Mouse (Mus musculus) ES-E14 (cell line): ENCODE measurements around the gene Vstm2b. TPM values are rescaled to one million over a fixed set of nuclear protein-coding genes. Genes with fewer than 3 reads are reported as not detected.

ENCODE experiments used
- DNase-seq: peaks from one replicate; pipeline ENCODE4 v3.0.0-alpha.2; 2013; ENCODE audit warnings: low read depth, low spot score
- H3K27ac ChIP-seq: 2 replicates; pipeline ENCODE4 v1.5.1; 2012; ENCODE audit warnings: low read depth, mild to moderate bottlenecking, low read length, moderate library complexity, mixed read lengths; ENCODE audit not compliant: poor library complexity, insufficient read depth, severe bottlenecking
- H3K36me3 ChIP-seq: 2 replicates; pipeline ENCODE4 v1.6.1; 2012; ENCODE audit warnings: mild to moderate bottlenecking, low read length, moderate library complexity, mixed read lengths; ENCODE audit not compliant: control insufficient read depth, poor library complexity, insufficient read depth, severe bottlenecking
- H3K4me1 ChIP-seq, 2 experiments: fragments of 150-350 bp in 1 of 2; sonication (generic) in 1 of 2; 2 replicates each; pipeline ENCODE4 v1.6.1; 2012; ENCODE audit warnings: low read length in 2 of 2, mild to moderate bottlenecking in 1 of 2, mixed read lengths in 1 of 2; ENCODE audit not compliant: control insufficient read depth in 2 of 2, insufficient read depth in 2 of 2, poor library complexity in 1 of 2
- H3K4me3 ChIP-seq, 2 experiments: fragments of 150-350 bp in 1 of 2; sonication (generic) in 1 of 2; 2 replicates each; pipeline ENCODE4 v1.5.1; 2012; ENCODE audit warnings: low read length in 2 of 2, low read depth in 1 of 2, mild to moderate bottlenecking in 1 of 2, mixed read lengths in 1 of 2; ENCODE audit not compliant: insufficient read depth in 1 of 2, poor library complexity in 1 of 2, severe bottlenecking in 1 of 2
- H3K9ac ChIP-seq: 2 replicates; pipeline ENCODE4 v1.6.1; 2012; ENCODE audit warnings: low read depth, mild to moderate bottlenecking, low read length, mixed read lengths; ENCODE audit not compliant: poor library complexity, insufficient read depth, severe bottlenecking
- H3K9me3 ChIP-seq: fragments of 150-350 bp; sonication (generic); 2 replicates; pipeline ENCODE4 v1.6.1; 2012; ENCODE audit warnings: low read depth, mild to moderate bottlenecking, low read length; ENCODE audit not compliant: control insufficient read depth, insufficient read depth
- CHD2 ChIP-seq: IDR thresholded peaks from 2 replicates; pipeline ENCODE4 v1.6.1; 2014; ENCODE audit warnings: mild to moderate bottlenecking, low read depth, low read length, inconsistent platforms
- HCFC1 ChIP-seq: IDR thresholded peaks from 2 replicates; pipeline ENCODE4 v1.6.1; 2012; ENCODE audit warnings: low read length, inconsistent platforms, borderline replicate concordance; ENCODE audit not compliant: insufficient read depth
- MAFK ChIP-seq: IDR thresholded peaks from 2 replicates; pipeline ENCODE4 v1.6.1; 2014; ENCODE audit warnings: mild to moderate bottlenecking, low read depth, low read length, inconsistent platforms; ENCODE audit not compliant: insufficient read depth
- ZC3H11A ChIP-seq: IDR thresholded peaks from 2 replicates; pipeline ENCODE4 v1.6.1; 2012; ENCODE audit warnings: low read depth, mild to moderate bottlenecking, inconsistent platforms, low read length, borderline replicate concordance
- ZNF384 ChIP-seq: IDR thresholded peaks from 2 replicates; pipeline ENCODE4 v1.6.1; 2012; ENCODE audit warnings: low read depth, low read length, inconsistent platforms
- in situ Hi-C, 2 experiments: fragments of 600-800 bp; cut with MboI; formaldehyde crosslinking; loops; one replicate each; pipeline ENCODE4 v1.15.1; 2025; ENCODE audit warnings: low sequenced_read_pairs in 2 of 2, inconsistent platforms in 1 of 2; ENCODE audit not compliant: unreplicated experiment in 2 of 2
- total RNA-seq: library from RNA; depleted of rRNA; stranded (reverse); fragments of 300-350 nt; gene quantifications from 2 replicates; pipeline ENCODE4 v1.2.3, GENCODE M21; 2012; rRNA removed

The Vstm2b gene
- total RNA-seq: 1.2 and 1.7 TPM in 2 replicates

DNA sequence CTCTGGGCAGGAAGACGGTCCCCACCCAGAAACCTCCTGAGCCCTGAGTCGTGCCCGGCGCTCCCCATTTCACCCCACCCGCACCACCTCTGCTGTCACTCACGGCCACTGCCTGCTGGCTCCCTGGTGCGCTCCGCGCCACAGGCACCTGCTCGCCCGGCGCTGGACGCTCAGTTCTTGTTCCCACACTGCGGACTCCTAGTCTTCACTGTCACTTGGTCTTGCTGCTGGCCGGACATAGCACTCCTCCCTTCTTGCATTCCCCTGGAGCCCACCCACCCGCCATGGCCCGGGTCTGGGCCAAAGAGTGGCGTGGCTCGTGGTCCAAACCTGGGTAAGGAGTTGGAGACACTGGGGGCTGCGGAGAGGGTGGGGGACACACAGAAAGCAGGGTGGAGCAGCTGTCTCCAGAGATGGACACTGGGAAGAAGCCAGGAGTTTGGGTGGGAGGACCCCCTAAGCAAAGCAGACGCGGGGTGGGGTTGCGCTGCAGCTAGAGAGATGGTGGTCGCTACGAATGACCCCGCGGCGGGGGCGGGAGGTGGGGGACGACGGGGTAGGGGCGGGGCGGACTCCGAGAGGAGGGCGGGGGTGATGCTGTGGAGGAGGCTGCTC lies at the start of gene Vstm2b:
Vstm2b (plus strand) TSS at position 233 of the 615 bp plus-strand sequence.
- Histone ChIP-seq H3K27ac (no peak within 1 kb of the TSS), H3K9me3 (no peaks in the 10 kb centered on the region), H3K4me1 (peaks cover 0 to 8% of the 10 kb centered on the region in 2 experiments; a peak in 1 of 4 replicates), H3K9ac (peak within 1 kb of the TSS; percentile 2; the same call in 1 of the 2 replicates), H3K4me3 (peak within 1 kb of the TSS; percentile 64 to 67), H3K36me3 (no peaks in the 10 kb centered on the region)
- in situ Hi-C loops: no loop called here
- TF ChIP-seq CHD2 (no peak), HCFC1 (no peak), ZC3H11A (no peak), ZNF384 (no peak), MAFK (no peak)
- DNase-seq: no peak

DNA sequence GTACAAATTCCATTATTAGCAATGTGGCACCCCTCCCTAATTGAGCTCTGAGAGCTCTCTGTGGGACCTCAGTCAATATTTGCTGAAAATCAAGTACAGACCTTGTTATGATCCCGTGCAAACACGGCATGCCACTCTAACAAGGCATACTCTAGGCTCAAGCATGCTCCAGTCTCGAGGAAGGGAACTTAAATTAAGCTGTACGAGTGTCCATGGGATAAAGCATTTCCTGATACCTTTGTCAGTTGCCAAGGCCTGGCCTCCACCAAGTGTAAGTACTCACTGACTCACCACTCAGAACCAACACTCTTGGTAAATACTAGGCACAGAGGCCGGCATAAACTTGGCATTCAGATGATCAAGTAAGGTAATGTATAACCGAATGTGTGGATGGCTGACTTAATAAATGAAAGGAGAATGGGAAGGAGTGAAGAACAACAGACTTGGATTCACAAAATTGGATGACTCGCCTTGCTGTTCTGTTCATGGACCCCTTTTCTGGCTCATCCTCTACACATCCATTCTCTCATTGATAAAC lies 42.0 kb upstream of the Vstm2b start:
- H3K27ac ChIP-seq: no peak overlapping the region
- TF ChIP-seq ZC3H11A: no peak
- TF ChIP-seq ZNF384: no peak
- TF ChIP-seq CHD2: no peak
- TF ChIP-seq HCFC1: no peak
- no peak for TF ChIP-seq MAFK
- H3K4me3 ChIP-seq: no peak overlapping the region
- H3K4me1 ChIP-seq: no peaks in the 10 kb centered on the region
- no peak for DNase-seq
- no peak overlapping the region for H3K9ac ChIP-seq
- in situ Hi-C loops: no loop called here
- no peaks in the 10 kb centered on the region for H3K36me3 ChIP-seq
- no peaks in the 10 kb centered on the region for H3K9me3 ChIP-seq

DNA sequence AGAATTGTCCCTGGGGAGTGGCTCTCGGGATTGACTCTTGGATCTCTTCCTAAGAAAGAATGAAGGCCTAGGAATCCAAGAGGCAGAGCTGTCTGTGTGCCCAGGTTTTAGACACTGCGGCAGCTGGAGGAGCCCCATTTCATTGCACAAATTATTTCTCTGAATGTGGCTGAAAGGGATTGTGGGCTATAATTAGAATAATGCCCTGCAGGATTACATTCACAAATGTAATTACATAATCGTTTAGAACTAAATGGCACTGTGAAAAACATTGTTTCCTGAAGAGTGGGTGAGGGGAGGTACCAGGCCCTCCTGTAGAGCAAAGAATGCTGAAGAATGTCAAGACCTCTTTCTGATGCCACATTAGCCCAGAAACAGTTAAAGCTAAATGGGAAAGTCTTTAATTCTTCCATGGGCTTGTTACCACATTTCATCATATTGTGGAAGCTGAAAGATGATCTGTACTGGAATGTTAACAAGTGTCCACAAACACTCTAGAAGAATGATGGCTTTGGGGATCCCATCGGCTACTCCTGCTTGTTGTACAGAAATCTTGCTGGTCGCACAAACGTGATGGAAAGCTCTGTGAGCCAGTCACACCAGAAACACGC lies 24.6 kb upstream of the Vstm2b start:
- H3K27ac ChIP-seq: no peak overlapping the region
- no peaks in the 10 kb centered on the region for H3K36me3 ChIP-seq
- no peaks in the 10 kb centered on the region for H3K9me3 ChIP-seq
- in situ Hi-C loops: no loop called here
- no peak overlapping the region for H3K4me3 ChIP-seq
- no peak for TF ChIP-seq HCFC1
- no peak for TF ChIP-seq ZNF384
- TF ChIP-seq CHD2: no peak
- TF ChIP-seq MAFK: no peak
- TF ChIP-seq ZC3H11A: no peak
- no peak for DNase-seq
- H3K9ac ChIP-seq: no peak overlapping the region
- H3K4me1 ChIP-seq: no peaks in the 10 kb centered on the region

DNA sequence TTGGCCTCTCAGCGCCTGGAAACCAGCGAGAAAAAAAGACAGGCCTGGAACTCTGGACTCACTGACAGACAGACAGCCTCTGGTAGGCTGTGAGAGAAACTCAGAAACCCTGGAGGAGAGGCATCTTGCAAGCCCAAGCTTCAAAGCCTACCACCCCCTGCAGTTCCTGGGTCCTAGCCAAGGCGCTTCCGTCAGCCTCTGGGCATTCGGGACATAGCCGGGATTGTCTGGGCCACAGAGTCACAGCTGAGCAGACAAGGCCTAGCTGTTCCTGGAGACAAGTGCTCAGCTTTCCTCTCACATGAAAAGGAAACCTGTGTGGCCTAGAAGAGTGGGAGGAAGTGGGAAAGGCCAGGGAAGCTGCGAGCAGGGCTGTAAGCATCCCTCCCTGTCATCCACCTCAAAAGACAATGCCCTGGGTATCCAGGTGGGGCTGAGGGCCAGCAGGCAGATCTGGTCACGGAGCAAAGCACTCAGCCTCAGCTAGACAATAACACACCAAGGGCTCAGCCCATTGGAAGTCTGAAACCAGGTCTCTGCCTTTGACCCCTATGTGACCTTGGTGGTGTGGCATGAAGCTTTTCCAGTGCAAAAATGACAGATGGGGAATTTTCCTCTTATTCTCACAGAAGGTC lies 13.2 kb upstream of the Vstm2b start:
- no peak overlapping the region for H3K9ac ChIP-seq
- no peak for DNase-seq
- H3K27ac ChIP-seq: no peak overlapping the region
- no peaks in the 10 kb centered on the region for H3K4me1 ChIP-seq
- no peaks in the 10 kb centered on the region for H3K36me3 ChIP-seq
- no peaks in the 10 kb centered on the region for H3K9me3 ChIP-seq
- TF ChIP-seq HCFC1 (no peak), ZNF384 (no peak), MAFK (no peak), CHD2 (no peak), ZC3H11A (no peak)
- in situ Hi-C loops: no loop called here
- H3K4me3 ChIP-seq: no peak overlapping the region
